Mouse (Mus musculus): Measurements from ENCODE around the gene Brd7.

DNA sequence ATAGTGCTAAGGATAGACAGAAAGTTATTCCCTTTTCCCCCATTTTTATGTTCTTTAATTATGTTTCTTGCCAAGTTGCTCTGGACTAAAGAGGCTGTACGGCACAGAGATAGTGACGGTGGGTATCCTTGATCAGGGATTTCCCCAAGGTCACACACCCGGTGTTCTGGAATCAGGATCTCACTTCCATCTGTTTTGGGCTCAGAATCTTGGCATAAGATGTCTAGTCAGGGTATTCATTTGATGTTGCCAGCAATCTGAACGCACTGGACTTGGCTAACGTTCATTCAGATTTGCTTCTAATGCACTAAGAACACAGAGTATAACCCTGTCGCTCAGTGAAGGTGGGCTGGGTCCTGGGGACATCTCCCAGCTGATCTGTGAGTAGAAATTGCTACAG is 45.7 kb upstream of the Brd7 start:
- no peak for TF ChIP-seq CTCF (conservative IDR thresholded peaks at IDR 0.05; ENCODE audit: insufficient read depth, insufficient read length, low read depth, low read length)
- no peak for TF ChIP-seq POLR2A (IDR thresholded peaks at IDR 0.05; ENCODE audit: low read depth, low read length)

Measured in kidney, adult 2 months (tissue).